Mouse (Mus musculus): ENCODE data around the gene Cebpa.

Gene Cebpa

DNA sequence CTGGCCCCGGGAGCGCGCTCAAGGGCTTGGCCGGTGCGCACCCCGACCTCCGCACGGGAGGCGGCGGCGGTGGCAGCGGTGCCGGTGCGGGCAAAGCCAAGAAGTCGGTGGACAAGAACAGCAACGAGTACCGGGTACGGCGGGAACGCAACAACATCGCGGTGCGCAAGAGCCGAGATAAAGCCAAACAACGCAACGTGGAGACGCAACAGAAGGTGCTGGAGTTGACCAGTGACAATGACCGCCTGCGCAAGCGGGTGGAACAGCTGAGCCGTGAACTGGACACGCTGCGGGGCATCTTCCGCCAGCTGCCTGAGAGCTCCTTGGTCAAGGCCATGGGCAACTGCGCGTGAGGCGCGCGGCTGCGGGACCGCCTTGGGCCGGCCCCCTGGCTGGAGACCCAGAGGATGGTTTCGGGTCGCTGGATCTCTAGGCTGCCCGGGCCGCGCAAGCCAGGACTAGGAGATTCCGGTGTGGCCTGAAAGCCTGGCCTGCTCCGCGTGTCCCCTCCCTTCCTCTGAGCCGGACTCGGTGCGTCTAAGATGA lies 1.1 kb downstream of the Cebpa start:
- DNase-seq (ENCODE audit: low spot score) = no peak

DNA sequence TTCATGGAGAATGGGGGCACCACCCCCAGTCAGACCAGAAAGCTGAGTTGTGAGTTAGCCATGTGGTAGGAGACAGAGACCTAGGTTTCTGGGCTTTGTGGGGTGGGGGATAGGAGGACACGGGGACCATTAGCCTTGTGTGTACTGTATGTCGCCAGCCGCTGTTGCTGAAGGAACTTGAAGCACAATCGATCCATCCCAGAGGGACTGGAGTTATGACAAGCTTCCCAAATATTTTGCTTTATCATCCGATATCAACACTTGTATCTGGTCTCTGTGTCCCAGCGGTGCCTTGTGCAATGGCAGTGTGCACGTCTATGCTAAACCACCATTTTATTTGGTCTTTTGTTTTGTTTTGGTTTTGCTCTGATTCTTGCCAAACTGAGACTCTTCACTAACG lies 2.1 kb downstream of the Cebpa start:
- no peak for DNase-seq (ENCODE audit: low spot score)

DNA sequence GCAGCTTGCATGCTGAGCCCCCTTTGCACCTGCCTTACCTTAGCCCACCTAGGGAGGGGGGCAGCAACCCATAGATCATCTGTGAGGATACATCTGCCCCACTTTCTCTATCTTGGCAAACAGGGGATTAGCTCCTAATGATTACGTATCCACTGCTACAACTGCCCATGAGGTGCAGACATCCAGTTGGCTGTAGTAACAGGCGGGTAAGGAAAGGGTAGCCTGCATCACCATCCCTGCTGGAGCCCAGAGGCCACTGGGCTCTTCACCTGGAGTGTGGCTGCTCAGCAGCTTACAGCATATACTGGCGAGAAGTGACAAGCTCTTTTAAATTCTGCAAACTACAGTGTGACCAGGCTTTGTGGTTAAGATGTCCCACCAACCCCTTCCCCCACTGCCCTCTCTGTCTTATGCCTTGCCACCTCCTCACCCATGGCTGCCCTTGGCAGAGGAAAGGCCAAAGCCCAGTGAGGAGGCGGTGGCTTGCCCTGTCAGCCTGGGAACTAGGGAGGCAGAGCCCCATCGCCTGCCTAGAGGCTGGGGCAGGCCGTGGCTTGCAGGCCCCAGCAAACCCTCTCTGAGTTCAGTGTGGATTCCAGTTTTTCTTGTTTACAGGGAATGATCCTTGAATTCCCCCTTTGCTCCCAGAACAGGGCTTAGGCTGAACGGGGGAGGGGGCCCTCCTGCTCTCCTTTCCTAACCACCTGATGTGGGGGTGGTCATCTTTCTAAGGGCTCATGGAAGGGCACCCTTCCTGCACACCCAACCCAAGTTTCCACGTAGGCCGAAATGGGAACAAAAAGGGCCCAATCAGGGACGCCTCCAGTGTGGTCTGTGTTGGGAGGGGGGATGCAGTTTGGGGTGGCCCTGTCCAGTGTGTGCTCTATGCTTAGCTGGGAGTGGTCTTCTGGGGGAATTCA lies 3.6 kb downstream of the Cebpa start:
- DNase-seq (ENCODE audit: low spot score) = no peak

DNA sequence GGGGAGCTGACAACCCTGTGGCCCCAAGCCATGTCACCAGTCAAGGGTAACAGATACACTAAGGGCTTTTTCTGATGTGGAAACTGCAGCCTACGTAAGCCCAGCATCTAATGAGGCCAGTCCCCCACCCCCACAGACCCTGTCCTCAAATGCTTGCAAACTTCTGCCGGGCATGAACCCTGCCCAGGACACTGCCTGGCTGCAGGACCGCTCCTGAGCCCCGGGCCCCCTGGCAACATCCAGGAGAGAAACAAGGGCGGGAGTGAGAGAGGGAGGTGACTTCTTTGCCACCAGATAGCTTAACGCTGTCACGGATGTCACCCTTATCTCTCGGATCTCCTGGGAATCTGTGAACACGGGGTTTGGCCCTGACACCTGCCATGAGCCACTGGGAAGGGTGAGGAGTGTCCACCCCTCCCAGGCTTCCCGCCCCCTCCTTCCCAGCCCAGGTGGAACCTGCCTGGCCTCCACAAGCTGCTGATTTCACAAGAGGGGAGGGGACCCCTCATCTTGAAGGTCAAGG lies 4.4 kb downstream of the Cebpa start:
- no peak for DNase-seq (ENCODE audit: low spot score)

DNA sequence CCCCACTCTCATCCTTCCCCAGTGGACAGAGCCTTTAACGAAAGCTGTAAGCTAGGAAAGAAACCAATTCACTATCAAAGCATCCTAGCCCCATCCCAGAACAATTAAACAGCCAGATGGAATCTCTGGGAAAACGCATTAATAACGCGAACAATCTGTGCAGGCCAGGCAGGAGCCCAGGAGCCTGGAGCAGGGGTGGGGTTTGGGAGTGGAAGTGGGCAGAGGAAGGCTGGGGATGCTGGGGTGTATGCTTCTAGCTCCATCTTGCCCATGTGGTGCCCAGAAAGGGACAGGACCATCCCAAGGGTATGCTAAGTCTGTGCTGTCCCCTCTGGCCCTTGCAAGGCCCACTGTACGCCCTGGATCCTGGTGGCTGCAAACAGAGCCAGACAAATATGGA lies 5.1 kb downstream of the Cebpa start:
- DNase-seq (ENCODE audit: low spot score) = no peak

DNA sequence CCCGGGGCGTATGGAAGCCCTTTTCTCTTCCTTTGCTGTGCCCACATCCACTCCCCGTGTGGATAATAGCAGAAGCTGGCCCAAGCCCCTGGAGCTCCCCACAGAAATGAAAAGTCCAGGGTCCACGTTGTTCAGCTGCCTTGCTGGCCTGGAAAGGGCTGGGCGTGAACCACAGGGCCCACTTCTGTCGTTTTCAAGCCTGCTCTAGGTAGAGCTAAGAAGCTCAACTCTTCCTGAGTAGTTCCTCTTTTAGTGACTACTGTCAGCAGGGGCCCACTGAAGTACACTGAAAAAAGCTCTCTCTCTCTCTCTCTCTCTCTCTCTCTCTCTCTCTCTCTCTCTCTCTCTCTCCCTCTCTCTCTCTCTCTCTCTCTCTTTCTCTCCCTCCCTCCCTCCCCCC lies 5.7 kb downstream of the Cebpa start:
- DNase-seq (ENCODE audit: low spot score) = no peak

DNA sequence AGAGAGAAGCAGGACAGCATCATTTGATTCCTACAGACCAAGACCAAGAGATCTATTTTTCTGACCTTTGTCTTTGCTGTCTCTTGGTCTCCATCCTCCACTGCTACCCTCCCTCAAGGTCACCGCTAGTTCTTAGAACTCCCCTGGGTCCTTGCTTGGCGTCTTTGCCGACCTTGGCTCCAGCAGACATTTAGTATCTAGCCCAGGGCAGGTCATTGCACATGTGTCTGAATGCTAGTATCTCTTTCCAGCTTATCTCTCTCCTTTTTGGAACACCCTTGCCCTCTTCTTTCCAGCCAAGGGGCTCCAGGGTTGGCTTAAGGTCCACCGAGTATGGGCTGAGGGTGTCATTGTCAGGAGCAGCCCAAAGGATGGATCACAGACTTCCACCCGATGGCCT lies 6.9 kb downstream of the Cebpa start:
- DNase-seq (ENCODE audit: low spot score) = no peak

DNA sequence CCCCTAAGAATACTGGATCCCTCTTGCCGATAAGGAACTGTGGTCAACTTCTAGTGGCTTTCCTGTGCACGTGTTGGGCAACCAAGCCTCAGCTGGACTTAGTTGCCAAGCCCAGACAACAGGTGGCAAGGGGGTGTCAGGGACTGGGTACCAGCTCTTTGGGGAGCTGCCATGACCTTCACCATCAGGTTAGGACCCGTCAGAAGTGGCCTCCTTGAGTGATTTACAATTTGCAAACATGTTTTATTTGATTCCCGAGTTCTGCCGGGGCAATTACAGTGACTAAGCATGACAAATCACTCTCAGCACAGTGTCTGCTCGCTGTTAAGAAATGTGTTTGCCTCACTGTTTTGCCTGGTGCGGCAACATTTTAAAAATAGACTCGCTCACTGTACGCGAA lies 7.9 kb downstream of the Cebpa start:
- no peak for DNase-seq (ENCODE audit: low spot score)

DNA sequence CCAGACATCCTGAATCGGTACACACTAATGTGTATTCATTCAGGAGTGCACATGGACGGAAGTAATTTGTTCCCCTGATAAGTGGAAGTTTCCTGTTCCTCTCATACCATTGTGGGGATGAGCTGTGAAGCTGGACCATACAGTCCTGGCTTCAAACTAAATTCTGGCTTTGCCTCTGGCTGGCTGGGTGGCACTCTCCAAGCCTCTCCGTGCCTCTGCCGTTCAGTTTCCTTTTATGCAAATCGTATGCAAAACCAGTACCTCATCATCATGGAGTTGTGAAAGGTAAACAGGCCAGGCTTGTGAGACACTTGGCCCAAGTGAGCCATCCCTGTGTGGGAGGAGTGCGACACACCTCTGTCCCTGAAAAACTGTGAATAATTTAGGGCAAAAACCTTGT lies 8.6 kb downstream of the Cebpa start:
- DNase-seq (ENCODE audit: low spot score) = no peak

DNA sequence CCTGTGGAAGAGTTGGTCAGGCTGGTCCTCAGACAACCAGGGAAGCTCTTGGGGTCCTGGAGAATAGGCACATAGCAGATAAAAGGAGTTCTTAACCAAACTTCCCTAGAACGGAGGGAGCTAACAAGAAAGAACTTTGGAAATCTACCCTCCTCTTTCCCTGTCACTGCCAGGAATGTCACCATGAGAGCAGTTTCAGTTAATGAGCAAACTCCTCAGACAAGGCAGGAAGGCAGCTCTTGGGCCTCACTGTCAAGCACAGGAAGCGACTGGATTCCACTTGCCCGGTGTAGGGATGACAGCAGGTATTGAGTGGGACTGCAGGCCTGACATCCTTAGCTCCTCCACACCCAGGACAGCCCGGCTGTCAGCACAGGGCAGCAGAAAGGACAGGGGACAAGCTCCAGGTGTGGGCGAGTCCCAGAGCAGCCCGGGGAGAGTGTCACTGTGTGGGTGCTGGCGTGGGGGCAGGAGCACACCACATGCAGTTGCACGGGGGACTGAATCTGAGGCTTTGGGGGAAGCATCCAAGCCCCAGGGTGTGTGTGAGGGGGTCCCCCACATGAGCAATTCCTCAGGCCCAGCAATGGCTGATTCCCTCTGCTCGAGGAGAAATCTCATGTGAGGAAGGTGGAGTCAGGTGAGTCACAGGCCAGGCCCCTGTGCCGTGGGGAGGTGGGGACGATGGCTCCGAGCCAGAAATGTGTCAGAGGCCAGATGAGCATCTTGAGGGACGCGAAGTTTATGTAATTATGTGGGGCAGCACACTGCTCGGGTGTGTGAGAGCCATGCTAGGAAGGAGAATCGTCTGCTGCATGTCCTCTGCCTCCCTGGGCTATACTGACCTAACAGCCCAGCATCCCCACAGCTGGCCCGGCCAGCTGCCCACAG lies 9.8 kb downstream of the Cebpa start:
- peak; percentile 60 for DNase-seq (ENCODE audit: low spot score)

DNA sequence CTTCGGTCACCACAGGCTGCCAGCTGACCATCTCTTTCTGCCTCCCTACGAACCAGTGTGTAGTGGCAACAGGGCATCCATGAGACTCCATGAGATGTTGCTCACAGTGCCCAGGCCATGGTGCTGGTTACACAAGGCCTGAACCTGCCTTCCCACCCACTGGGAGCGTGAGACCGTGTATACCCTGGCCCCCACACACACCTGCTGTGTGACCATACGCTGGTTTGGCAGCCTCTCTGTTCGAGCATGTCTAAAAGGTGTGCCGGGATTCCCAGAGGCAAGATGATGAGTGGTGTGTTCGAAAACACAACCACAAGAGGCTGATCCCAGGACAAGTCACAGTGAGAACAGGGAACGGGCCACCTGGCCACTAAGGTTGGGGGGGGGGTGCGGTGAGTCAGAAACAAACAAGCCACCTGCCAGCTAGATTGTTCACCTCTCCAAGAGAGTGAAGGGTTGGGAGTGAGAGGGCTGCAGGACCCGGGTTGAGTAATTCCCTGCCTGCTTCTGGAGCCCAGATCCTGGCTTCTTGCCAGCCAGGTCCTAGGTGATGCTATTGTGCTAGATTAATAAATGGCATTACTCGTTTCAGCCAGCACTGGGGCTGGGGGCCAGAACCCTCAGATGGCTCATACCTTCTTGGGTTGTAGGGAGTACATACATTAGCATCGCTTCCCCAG lies 11.1 kb downstream of the Cebpa start:
- peak; percentile 55 for DNase-seq (ENCODE audit: low spot score)

DNA sequence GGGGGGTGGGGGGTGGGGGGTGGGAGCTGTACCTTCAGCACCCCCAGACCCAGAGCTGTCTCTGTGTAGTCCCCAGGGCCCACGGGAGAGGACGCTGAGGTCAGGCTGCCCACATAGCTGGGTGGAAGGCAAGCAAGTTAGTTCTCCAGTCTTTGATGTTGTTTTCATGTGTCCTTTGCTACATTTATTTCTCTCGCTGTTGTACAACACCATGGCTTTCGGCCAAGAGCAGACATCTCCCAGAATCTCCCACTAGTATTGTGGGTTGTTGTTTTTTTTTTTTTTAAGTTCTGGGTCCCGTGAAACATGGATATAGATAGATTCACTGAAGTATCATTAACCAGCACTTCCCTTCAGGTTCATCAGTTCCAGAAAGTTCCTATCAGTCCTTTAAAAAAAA lies 11.8 kb downstream of the Cebpa start:
- no peak for DNase-seq (ENCODE audit: low spot score)

DNA sequence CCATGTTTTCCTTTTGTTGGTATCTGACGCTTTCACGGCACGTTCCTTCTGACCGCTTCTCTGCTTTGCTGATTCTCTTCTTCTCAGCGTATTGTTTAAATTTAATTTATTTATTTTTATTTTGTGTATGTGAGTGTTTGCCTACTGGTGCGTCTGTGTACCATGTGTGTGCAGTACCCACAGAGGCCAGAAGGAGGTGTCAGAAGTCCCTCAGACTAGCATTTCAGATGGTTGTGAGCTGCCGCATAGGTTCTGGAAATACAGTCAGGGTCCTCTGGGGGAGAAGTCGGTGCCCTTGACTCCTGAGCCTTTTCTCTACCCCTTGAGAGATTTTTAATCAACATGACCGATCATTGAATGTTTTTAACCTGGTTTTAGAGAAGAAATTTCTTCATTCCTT lies 12.5 kb downstream of the Cebpa start:
- DNase-seq (ENCODE audit: low spot score) = no peak

DNA sequence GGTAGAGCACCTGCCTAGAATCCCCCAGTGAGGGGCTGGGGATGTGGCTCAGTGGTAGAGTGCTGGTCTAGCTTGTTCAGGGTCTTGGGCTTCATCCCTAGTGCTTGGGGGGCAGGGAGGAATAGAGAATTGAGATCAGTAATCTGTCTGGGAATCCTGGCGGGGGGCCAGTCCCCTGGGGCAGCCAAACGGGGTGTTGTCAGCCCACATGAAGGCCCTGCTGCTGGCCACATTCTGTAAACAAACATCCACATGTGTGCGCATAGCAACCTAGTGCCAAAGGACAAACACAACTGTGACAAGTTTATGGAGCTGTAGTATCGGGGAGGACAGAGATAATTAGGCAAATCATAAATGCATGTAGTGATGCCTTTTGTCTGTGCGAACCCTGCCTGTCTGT lies 15.5 kb downstream of the Cebpa start:
- no peak for DNase-seq (ENCODE audit: low spot score)

DNA sequence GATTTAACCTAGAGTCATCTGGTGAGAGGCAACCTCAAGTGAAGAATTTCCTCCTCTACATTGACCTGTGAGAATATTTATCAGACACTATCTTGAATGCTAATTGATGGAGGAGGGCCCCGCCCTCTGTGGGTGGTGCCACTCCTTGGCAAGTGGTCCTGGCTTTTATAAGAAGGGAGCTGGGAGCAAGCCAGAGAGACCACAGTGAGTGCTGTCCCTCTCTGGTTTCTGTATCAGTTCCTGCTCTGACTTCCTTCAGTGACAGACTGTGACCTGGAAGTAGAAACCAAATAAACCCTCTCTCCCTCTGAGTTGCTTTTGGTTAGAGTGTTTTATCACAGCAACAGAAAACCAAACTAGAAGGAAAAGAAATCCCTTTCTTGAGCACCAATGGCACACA lies 18.4 kb downstream of the Cebpa start:
- no peak for DNase-seq (ENCODE audit: low spot score)

DNA sequence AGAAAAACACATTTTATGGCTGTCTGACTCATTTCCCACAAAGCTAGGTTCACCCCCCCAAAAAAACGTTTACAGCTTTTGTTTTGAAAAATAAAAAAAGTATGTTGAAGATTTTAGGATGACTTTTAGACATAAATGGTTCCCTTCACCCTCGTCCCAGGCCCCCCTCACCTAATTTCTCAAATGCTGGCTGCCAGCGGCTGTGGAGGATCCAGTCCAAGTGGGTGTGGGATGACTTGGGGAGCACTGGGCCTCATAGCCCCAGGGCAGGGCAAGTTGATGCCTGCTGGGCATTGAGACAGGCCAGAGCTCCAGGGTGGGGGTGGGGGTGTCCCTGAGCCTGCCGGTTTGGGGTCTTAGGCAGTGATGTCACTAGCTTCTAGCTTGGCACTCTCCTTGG lies 19.4 kb downstream of the Cebpa start:
- no peak for DNase-seq (ENCODE audit: low spot score)

DNA sequence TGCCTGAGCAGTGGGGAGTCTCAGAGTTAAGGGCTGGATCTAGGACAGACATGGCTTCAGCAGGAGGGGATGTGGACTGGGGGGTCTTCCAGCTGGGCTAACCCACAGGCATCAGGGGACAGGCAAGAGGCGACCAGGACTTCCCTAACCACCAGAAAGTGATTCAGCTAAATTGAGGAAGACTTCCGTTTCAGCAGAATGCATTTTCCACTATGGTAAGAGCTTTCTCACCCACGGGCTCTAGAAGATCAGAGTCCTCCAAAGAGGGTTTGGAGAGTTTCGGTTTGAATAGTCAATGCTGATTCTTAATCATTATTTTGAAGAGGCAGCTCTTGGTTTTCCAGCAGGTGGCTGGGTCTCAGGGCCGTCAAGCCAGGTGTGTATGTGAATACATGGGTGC lies 20.8 kb downstream of the Cebpa start:
- no peak for DNase-seq (ENCODE audit: low spot score)

DNA sequence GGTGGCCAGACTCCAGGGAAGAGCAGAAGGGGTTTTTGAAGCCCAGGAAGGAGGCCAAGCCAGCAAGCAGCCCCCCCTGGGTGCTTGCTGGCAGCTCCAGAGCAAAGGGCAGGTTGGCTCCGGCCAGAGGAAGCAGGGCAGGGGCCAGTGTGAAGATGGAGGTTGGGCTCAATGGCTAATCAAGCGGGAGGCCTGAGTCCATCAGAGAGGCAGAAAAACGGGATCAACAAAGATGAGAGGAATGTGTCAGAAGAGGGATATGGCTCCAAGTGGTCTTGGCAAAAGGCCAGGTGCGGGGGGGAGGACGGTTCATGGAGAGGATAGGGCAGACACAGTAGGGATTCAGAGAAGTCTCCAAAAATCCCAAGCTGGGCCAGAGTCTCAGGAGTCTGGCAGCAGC lies 22.4 kb downstream of the Cebpa start:
- no peak for DNase-seq (ENCODE audit: low spot score)

DNA sequence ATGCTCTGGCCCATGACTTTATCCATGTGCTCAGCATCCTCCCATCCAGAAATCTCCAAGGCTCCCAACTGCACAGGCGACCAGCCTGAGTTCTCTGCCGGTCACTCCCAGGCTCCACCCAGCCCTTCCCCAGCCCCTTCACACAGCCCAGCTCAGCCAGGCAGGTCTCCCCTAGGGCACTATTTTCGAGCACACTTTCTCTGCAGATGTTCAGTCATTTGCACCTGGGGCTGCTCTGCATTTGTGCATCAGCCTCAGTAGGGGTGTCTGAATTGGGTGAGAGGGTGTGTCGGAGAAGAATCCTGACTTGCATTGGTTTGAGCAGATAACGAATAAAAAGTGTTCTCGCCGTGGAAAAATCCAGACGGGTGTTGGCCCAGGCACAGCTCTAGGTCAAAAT lies 23.4 kb downstream of the Cebpa start:
- DNase-seq (ENCODE audit: low spot score) = no peak

DNA sequence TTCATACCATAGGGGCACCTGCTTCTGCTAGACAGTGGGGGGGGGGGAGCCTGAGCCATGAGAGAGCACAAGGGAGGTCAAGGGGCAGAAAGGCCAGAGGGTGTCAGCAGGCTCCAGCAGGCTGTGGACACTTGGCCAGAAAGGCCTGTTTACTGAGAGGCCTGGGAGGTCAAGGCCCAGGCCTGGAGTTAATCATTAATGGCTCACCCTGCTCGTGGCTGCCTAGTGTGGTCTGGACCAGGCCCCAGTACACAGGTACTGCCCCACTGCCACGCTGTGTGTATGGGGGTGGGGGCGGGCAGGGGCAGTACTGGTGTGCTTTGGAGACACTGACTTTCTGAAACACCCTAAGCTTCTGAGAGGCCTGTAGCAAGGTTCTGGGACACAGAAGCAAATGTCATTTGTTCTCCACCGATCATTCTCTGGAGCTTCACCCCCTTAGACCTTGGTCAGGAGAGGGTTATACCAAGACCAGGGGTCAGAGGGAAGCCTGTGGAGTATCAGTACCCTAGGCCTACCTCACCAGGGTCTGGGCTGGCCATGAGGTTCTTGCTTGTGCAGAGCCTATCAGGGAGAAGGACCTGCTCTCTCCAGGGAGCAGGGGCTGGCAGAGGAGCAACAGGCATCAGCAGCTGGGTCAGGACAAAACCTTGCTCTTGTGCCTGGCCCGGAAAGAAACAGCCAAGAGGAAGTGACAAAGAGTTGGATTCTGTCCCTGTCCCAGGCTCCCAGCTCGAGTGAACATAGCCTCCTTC lies 24.9 kb downstream of the Cebpa start:
- DNase-seq (ENCODE audit: low spot score) = no peak

DNA sequence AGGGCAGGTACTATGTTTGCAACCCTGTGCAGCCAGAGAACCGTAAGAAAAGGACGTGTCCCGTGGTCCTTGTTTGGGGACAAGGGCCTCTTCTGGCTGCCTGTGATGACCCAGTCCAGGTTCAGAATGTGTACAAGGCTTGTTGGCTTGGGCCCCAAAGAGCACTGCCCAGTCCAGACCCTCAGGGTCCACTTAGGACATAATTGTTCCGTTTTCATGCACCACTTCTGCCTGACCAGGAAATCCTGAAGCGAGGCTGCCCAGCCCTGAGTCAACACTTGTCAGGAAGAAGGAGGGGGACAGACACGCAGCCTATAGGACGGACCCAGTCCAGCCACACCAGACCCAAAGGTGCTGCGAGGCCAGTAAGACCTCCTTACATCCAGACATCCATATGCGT lies 26.0 kb downstream of the Cebpa start:
- no peak for DNase-seq (ENCODE audit: low spot score)
